Mouse (Mus musculus) liver, embryonic 11.5 days (tissue): ENCODE measurements around the gene Sart1. TPM values are rescaled to one million over a fixed set of nuclear protein-coding genes. Genes with fewer than 3 reads are reported as not detected.
"Not testable (repeated sequence)": the region's sequence is repeated elsewhere in the genome, so short reads cannot be mapped to it uniquely, and the experiment has no call there.

Experiments used
- ATAC-seq: fragments of 200-750 bp; cut with Nextera tagmentation; replicated peaks from 2 replicates; pipeline ENCODE4 v1.8.0; 2017; ENCODE audit warnings: moderate number of reproducible peaks, mild to moderate bottlenecking, moderate TSS enrichment, moderate library complexity; ENCODE audit not compliant: low FRiP score
- DNase-seq: peaks from one replicate; pipeline ENCODE4 v3.0.0-alpha.2; 2017; ENCODE audit warnings: low spot score
- H3K27ac ChIP-seq: fragments of 300-500 bp; sonication (generic); 2 replicates; pipeline ENCODE4 v1.5.1; 2014; ENCODE audit warnings: mild to moderate bottlenecking, low read depth, low read length, control low read depth
- H3K27me3 ChIP-seq: fragments of 300-500 bp; sonication (generic); replicated peaks from 2 replicates; pipeline ENCODE4 v1.6.1; 2014; ENCODE audit warnings: low read length, mixed read lengths; ENCODE audit not compliant: control insufficient read depth, insufficient read depth
- H3K36me3 ChIP-seq: fragments of 300-500 bp; sonication (generic); 2 replicates; pipeline ENCODE4 v1.6.1; 2014; ENCODE audit warnings: mild to moderate bottlenecking, low read length, moderate library complexity, mixed read lengths; ENCODE audit not compliant: control insufficient read depth, insufficient read depth
- H3K4me1 ChIP-seq: fragments of 300-500 bp; sonication (generic); replicated peaks from 2 replicates; pipeline ENCODE4 v1.6.1; 2014; ENCODE audit warnings: low read length, mixed read lengths; ENCODE audit not compliant: control insufficient read depth, insufficient read depth
- H3K4me2 ChIP-seq: fragments of 300-500 bp; sonication (generic); 2 replicates; pipeline ENCODE4 v1.6.1; 2014; ENCODE audit warnings: mild to moderate bottlenecking, control low read depth, moderate library complexity
- H3K4me3 ChIP-seq: fragments of 300-500 bp; sonication (generic); 2 replicates; pipeline ENCODE4 v1.5.1; 2014; ENCODE audit warnings: low read depth, low read length, control low read depth
- H3K9ac ChIP-seq: fragments of 300-500 bp; sonication (generic); 2 replicates; pipeline ENCODE4 v1.6.1; 2014; ENCODE audit warnings: low read depth, low read length, control low read depth
- H3K9me3 ChIP-seq: fragments of 300-500 bp; sonication (generic); 2 replicates; pipeline ENCODE4 v1.6.1; 2016; ENCODE audit warnings: low read length, inconsistent platforms, mixed read lengths; ENCODE audit not compliant: control insufficient read depth
- WGBS: fragments of 180-500 bp; shearing (Covaris S2); extraction: QIAGEN DNeasy Blood & Tissue Kit; methylation state at CpG from one replicate; pipeline ENCODE4 v1.1.7; 2014; 5-methylcytosine and 5-hydroxymethylcytosine counted together
- polyA plus RNA-seq: library from polyadenylated mRNA; unstranded; fragments of >200 nt; fragmentation: Nextera tagmentation; extraction: Ambion mirVana; gene quantifications from 2 replicates; pipeline ENCODE4 v1.2.1, GENCODE M21; 2014

The Sart1 gene
- polyA plus RNA-seq, 1 experiment from 2014 or later, result 73.3 TPM

GRCm38 (mm10) chr19:5408057-5409001 lies 19.8 kb upstream of the Sart1 start:
- Histone ChIP-seq H3K9ac (0 out of 2 replicates have a peak overlapping the region, but pooled peaks have one; percentile 11), H3K4me2 (peak overlapping the region; percentile 67), H3K27ac (no peak overlapping the region), H3K9me3 (no peaks in the 10 kb centered on the region), H3K4me3 (peak overlapping the region; percentile 54), H3K27me3 (no peaks in the 10 kb centered on the region), H3K4me1 (0 out of 2 replicates have a peak, but pooled peaks cover 3% of the 10 kb centered on the region), H3K36me3 (no peaks in the 10 kb centered on the region)
- DNase-seq, result no peak
- no peak for ATAC-seq
- WGBS, result 87% methylated on average over 13 of the region's 13 CpGs

GRCm38 (mm10) chr19:5407133-5407532 lies 18.6 kb upstream of the Sart1 start:
- H3K9me3 ChIP-seq, result no peaks in the 10 kb centered on the region
- no peaks in the 10 kb centered on the region for H3K27me3 ChIP-seq
- peak overlapping the region; percentile 62 for H3K9ac ChIP-seq
- ATAC-seq (peak; percentile 74), DNase-seq (peak; percentile 53)
- peak overlapping the region; percentile 67 for H3K4me2 ChIP-seq
- H3K4me3 ChIP-seq, result peak overlapping the region; percentile 54
- peak overlapping the region; percentile 77 for H3K27ac ChIP-seq
- no peaks in the 10 kb centered on the region for H3K36me3 ChIP-seq
- 16% methylated on average over 7 of the region's 7 CpGs for WGBS
- H3K4me1 ChIP-seq, result 0 out of 2 replicates have a peak, but pooled peaks cover 3% of the 10 kb centered on the region

GRCm38 (mm10) chr19:5406531-5407126 lies 18.1 kb upstream of the Sart1 start:
- H3K27ac ChIP-seq, result peak overlapping the region; percentile 77
- H3K4me2 ChIP-seq, result peak overlapping the region; percentile 77
- peak overlapping the region; percentile 62 for H3K9ac ChIP-seq
- H3K27me3 ChIP-seq, H3K4me1 ChIP-seq, H3K36me3 ChIP-seq, H3K9me3 ChIP-seq: not testable (repeated sequence)
- DNase-seq (peak; percentile 63), ATAC-seq (peak; percentile 82)
- WGBS, result 8% methylated on average over 21 of the region's 25 CpGs
- peak overlapping the region; percentile 54 for H3K4me3 ChIP-seq

- Histone ChIP-seq H3K9ac (peak overlapping the region; percentile 68), H3K9me3 (no peaks in the 10 kb centered on the region), H3K27me3 (no peaks in the 10 kb centered on the region), H3K4me1 (0 out of 2 replicates have a peak, but pooled peaks cover 3% of the 10 kb centered on the region), H3K27ac (peak overlapping the region; percentile 60; the same call in 1 of the 2 replicates), H3K4me3 (peak overlapping the region; percentile 49), H3K4me2 (peak overlapping the region; percentile 77), H3K36me3 (no peaks in the 10 kb centered on the region)
- 25% methylated on average over 7 of the region's 7 CpGs for WGBS
- ATAC-seq (no peak), DNase-seq (no peak)
Measured at GRCm38 (mm10) chr19:5405924-5406323, 17.4 kb upstream of the Sart1 start.

GRCm38 (mm10) chr19:5402293-5402692 lies 13.8 kb upstream of the Sart1 start, which contains the start of gene Tsga10ip:
TSS of gene Tsga10ip (minus strand) at chr19:5402526.
- WGBS, result 85% methylated on average over 8 of the region's 8 CpGs
- no peak for DNase-seq
- Histone ChIP-seq H3K36me3 (no peaks in the 10 kb centered on the region), H3K27ac (no peak within 1 kb of the TSS), H3K27me3 (no peaks in the 10 kb centered on the region), H3K9me3 (no peaks in the 10 kb centered on the region), H3K4me3 (no peak within 1 kb of the TSS), H3K9ac (no peak within 1 kb of the TSS), H3K4me1 (no peaks in the 10 kb centered on the region), H3K4me2 (no peak within 1 kb of the TSS)
- ATAC-seq, result no peak

- H3K27ac ChIP-seq, result not testable (repeated sequence)
- WGBS, result 57% methylated on average over 4 of the region's 4 CpGs
Measured at GRCm38 (mm10) chr19:5401073-5401472, 12.6 kb upstream of the Sart1 start.

GRCm38 (mm10) chr19:5395371-5395770 lies 6.9 kb upstream of the Sart1 start:
- no peak overlapping the region for H3K27ac ChIP-seq
- 78% methylated on average over 4 of the region's 4 CpGs for WGBS
- no peaks in the 10 kb centered on the region for H3K27me3 ChIP-seq
- no peaks in the 10 kb centered on the region for H3K36me3 ChIP-seq
- no peak overlapping the region for H3K4me3 ChIP-seq
- no peak for DNase-seq
- no peaks in the 10 kb centered on the region for H3K9me3 ChIP-seq
- peaks cover 4% of the 10 kb centered on the region for H3K4me1 ChIP-seq
- ATAC-seq, result no peak
- no peak overlapping the region for H3K9ac ChIP-seq
- no peak overlapping the region for H3K4me2 ChIP-seq

More at GRCm38 (mm10) chr19:5401073-5401472, 12.6 kb upstream of the Sart1 start:
- H3K36me3 ChIP-seq, H3K9me3 ChIP-seq, H3K4me2 ChIP-seq, H3K27me3 ChIP-seq, H3K4me3 ChIP-seq, DNase-seq, ATAC-seq, H3K4me1 ChIP-seq: not testable (repeated sequence)
- H3K9ac ChIP-seq, result 0 out of 2 replicates have a peak overlapping the region, but pooled peaks have one; percentile 16

- Histone ChIP-seq H3K9me3 (no peaks in the 10 kb centered on the region), H3K4me2 (no peak overlapping the region), H3K36me3 (no peaks in the 10 kb centered on the region), H3K4me3 (no peak overlapping the region), H3K27ac (no peak overlapping the region), H3K4me1 (peaks cover 10% of the 10 kb centered on the region), H3K27me3 (no peaks in the 10 kb centered on the region), H3K9ac (no peak overlapping the region)
- DNase-seq (no peak), ATAC-seq (no peak)
- WGBS, result 67% methylated on average over 10 of the region's 10 CpGs
Measured at GRCm38 (mm10) chr19:5394168-5394567, 5.7 kb upstream of the Sart1 start.
